ENCODE assay signal across 16 mouse cellular contexts in the genomic region with DNA sequence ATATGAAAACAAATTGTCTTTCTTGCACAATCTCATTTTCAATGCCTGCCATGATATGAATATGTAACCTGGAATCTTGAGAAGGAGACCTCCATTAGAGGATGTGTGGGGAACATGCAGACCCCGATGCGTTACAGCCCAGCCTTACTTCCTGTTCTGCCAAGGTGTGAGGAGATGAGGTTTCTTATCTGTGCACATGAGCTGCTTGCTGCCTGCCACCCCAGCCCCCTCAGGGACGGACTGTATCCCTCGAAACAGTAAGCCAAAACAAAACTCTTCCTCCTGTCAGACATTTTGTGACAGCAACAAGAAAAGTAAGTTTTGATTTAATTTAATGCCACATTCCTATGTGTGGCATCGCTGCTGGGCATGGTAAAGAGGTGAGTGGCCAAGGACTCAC.
"Had no signal": no experiment of that assay in that cellular context is flagged by ENCODE, and none has a peak within 500 bp of the region (broad histone marks: within the 10 kb centered on the region; RNA-seq: fewer than 3 reads in every experiment).

No protein-coding gene starts in this region.

- H3K9me3 ChIP-seq: midbrain, embryonic 13.5 days; midbrain, embryonic 15.5 days; neural tube, embryonic 12.5 days had no signal

- H3K27ac ChIP-seq: midbrain, embryonic 13.5 days; midbrain, embryonic 15.5 days; neural tube, embryonic 12.5 days had no signal

- H3K4me3 ChIP-seq: midbrain, embryonic 13.5 days; midbrain, embryonic 15.5 days; neural tube, embryonic 12.5 days had no signal

- H3K4me1 ChIP-seq: neural tube, embryonic 12.5 days had no signal

- H3K9ac ChIP-seq: lung, embryonic 14.5 days; midbrain, embryonic 13.5 days; midbrain, embryonic 15.5 days; neural tube, embryonic 12.5 days had no signal

- H3K4me2 ChIP-seq: lung, embryonic 14.5 days; midbrain, embryonic 11.5 days; midbrain, embryonic 13.5 days; midbrain, embryonic 15.5 days; neural tube, embryonic 12.5 days had no signal

- H3K36me3 ChIP-seq: midbrain, embryonic 13.5 days; midbrain, embryonic 15.5 days; neural tube, embryonic 12.5 days had no signal

- H3K27me3 ChIP-seq: midbrain, embryonic 13.5 days; midbrain, embryonic 15.5 days; neural tube, embryonic 12.5 days had no signal

- ATAC-seq: midbrain, embryonic 13.5 days; midbrain, embryonic 15.5 days had no signal

- DNase-seq: lung, adult 18-20 months; lung, embryonic 14.5 days; lung, postnatal 10 days; lung, postnatal 4 days; retina, postnatal 1 day; right cerebral cortex, adult 18-20 months; right cerebral cortex, postnatal 25 days; right cerebral cortex, postnatal 4 days; spleen, adult 18-20 months; thymus, adult 18-20 months; thymus, postnatal 14 days; thymus, postnatal 36 days had no signal
